Mouse (Mus musculus) lung, adult 2 months (tissue): ENCODE measurements around the gene Tceanc2.

Experiments
- CTCF ChIP-seq: fragments of 200-500 bp; IDR thresholded peaks from 2 replicates; pipeline ENCODE4 v1.5.1; 2011; ENCODE audit warnings: mild to moderate bottlenecking, low read length, control low read depth; ENCODE audit not compliant: insufficient read depth
- POLR2A ChIP-seq: fragments of 200-500 bp; IDR thresholded peaks from 2 replicates; pipeline ENCODE4 v1.6.1; 2011; ENCODE audit warnings: low read depth, mild to moderate bottlenecking, control low read depth, low read length, borderline replicate concordance; ENCODE audit errors: extremely low read depth

DNA sequence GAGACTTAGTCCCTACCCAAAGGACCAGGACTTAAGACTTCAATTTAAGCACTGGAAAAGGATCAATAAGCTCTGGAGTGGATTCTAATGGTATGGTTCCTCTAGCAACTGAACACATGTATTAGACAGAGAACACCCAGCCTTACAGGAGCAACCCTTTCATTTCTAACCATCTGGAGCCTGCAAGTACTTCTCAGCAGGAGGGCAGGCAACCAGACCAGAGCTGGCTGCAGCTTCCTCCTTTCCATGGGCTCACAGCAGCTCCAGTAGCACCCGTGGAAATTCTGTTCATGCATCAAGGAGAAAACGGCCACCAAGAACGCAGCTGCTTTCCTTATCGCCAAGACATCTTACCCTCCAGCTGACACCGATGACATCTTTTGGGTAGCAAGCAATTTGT is 43.3 kb downstream of the Tceanc2 start:
- TF ChIP-seq CTCF: no peak
- no peak for TF ChIP-seq POLR2A
